Mouse (Mus musculus): ENCODE results near the gene D430019H16Rik. TPM values are rescaled to one million over a fixed set of nuclear protein-coding genes. Genes with fewer than 3 reads are reported as not detected.
A peak's percentile ranks its signal among the peaks of the same experiment; 100 is the strongest.

Gene D430019H16Rik
- 0.05 TPM in 1 of 2 replicates, not detected in the other for total RNA-seq (2015)
- 0.04 TPM in 1 of 2 replicates, not detected in the other for total RNA-seq (2017)

DNA sequence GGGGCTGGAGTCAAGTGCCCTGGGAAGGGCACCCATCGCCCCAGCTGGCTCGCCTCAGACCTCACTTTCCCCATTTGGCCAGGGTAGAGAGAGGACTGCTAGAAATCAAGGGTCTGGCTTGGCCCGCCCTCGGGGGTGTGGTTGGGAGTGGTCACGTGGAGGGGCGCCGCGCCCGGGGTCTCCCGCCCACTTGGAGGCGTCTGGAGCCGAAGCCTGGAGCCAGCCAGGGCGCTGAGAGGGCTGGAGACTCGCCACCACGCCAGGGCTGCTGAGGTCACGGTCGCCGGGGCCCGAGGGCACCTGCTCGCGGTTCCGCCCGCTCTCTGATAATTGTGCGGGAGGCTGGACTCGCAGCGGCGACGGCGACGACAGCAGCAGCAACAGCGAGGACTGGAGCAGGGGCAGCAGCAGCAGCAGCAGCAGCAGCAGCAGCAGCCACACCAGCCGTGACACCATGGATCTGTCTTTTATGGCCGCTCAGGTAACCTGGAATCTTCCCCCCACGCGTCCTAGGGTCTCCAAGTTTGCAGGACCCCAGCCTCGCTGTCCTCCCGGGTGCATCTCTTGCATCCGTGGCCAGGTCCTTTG is at the start of gene D430019H16Rik:
D430019H16Rik (plus strand) TSS at position 187 of the 588 bp plus-strand sequence.
- ATAC-seq (replicated peaks; ENCODE audit: poor library complexity) = 0 out of 2 replicates have a peak, but pooled peaks have one; percentile 14

DNA sequence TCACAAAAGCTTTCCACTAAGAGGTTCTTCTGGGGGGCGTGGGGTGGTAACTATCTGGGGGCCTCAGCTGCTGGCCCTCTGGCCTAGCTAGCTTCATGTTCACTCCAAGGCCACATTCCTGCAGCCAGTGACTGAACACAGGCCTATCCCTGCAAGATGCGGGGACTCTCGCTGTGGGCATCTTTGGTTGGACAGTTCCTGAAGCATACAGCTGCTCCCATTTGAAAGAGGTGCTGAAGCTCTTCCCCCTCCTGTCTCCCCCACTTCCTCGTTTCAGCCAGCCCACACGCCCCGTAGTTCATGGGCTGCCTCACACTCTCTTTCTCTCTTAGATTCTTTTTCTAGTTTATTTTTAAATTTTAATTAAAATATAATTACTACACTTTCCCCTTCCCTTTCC is 47.6 kb upstream of the D430019H16Rik start:
- ATAC-seq (replicated peaks; ENCODE audit: poor library complexity) = peak; percentile 52; the same call in 1 of the 2 replicates

DNA sequence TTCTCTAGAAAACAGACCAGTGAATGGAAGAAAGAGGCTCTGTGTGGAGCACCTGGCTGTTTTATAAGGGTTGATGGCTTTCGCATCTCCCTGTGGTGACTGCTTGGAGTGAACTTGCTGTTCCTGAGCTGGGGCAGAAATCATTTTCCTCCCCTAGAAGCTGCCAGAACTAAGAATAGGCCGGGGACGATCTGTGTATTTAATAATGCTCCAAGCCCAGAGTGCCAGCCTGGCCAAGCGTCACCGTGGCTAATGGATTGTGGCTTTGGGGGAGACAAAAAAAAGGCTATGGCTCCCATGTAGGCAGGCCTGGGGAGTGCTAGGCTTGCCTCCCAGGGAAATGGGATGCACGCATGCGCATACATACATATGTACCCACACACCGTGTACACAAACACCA is 39.7 kb upstream of the D430019H16Rik start:
- ATAC-seq (replicated peaks; ENCODE audit: poor library complexity) = no peak

DNA sequence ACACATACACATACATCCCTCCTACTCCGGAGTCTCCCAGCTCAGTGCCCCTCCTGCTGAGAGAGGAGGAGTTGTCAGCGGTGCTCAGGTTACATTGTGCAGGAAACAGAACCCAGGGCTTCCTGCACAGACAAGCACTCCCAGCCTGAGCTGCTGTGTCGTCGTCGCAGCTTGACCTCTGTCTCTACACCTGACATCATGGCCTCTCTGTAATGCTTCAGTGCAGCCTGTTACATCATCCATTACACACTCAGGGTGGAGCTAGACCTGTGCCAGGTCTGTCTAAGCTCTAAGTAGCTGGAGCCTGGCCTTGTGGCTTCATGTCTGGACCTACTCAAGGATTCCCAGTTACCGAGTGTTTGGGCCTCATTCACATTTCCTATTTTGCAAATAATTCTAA is 33.2 kb upstream of the D430019H16Rik start:
- ATAC-seq (replicated peaks; ENCODE audit: poor library complexity) = no peak

DNA sequence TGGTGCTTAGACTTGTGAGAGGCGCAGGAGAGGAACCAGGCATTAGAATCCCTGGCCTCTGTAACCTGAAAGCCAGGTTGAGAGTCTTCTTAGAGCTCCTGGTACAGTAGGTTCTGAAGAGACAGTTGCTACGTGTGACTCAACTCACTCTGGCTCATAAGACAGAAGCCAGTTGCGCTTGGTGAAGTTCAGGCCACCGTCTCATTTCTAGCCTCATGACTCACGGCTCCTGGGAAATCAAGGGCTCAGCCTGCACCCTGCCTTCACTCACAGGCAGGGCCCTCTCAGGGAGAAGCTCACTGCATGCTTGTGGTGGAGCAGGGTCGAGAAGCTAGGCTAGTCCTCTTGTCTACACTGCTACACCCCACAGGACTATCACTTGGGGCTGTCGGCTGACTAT is 27.1 kb upstream of the D430019H16Rik start:
- ATAC-seq (replicated peaks; ENCODE audit: poor library complexity) = no peak

DNA sequence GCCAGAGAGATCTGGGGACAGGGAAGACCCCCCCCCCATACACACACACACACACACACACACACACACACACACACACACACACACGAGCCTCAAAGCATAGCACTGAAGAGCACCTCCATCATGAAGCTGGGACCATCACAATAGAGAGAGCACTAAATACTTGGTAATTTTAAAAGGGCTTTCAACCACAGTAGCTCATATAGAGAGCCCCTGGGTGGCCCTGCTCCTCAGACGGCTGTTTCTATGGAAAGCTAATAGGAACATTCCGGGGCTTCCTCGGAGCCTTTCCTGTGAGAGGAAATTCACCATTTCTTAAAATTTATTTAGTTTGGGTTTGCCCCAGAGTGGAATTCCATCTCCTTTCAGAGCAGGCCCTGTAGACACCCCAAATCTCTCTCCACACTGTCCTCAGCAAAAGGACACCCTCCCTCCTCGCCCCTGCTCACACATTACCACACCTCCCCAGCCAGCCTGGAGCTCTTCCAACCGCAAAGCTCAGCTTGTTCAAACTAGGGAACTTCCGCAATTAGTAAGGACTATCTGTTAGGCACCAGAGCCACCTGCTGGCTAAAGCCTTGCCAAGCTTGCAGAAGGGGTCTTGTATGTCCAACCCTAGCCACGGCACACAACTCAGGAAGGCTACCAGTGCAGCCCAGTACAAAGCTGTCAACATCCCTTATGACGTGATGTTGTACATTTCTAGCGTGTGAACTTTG is 26.5 kb upstream of the D430019H16Rik start:
- peak; percentile 99 for ATAC-seq (replicated peaks; ENCODE audit: poor library complexity)

DNA sequence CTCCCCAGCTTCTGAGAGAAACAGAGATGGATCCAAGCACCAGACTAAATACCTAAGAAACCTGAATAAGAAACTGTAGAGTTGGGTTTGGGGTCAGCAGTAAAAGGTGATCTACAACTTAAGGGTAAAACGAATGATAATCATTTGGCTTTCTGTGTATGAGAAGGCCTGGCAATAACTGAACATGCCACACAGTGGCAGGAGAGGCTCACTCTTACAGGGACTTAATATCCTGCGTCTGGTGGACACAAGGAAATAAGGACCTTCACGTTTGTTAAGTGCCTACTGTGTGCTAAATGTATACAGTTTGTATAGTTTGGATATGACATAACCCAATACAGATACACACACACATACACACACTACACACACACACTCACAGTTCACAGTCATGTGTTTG is 21.8 kb upstream of the D430019H16Rik start:
- ATAC-seq (replicated peaks; ENCODE audit: poor library complexity) = no peak

DNA sequence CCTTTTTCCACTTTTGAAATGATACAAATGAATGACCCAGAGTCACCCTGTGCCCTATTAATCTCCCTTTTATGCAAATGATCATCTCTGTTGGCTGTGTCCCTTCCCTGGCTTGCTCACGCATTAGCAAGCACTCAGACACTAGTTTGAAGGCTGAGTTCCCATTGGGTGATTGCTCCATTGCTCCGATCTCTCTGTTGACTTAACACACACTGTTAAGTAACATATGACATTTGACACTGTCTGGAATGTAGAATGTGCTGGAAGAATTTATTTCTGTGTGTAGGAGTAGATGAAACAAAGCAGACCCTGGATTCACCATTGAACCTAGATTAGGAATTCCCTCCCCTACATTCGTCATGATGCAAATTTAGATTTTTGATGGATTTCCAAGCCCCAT is 20.8 kb upstream of the D430019H16Rik start:
- ATAC-seq (replicated peaks; ENCODE audit: poor library complexity) = no peak

DNA sequence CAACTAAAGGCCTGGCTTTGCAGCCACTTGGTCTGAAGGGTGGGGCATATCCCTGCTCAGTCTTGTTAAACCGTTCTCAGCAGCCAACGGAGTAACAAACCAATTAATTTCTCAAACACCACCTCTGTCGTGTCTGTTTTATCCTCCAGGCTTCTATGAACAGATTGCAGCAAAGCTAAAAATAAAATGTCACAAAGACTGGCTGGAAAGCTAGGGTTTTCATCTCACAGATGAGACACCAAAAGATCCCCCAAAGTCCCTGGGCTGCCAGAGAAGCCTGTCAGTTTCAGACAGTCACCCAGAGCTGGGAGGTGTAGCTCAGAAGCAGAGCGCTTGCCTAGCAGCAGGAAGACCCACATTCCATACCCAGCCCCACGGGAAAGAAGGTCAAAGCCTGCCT is 15.4 kb upstream of the D430019H16Rik start:
- no peak for ATAC-seq (replicated peaks; ENCODE audit: poor library complexity)

DNA sequence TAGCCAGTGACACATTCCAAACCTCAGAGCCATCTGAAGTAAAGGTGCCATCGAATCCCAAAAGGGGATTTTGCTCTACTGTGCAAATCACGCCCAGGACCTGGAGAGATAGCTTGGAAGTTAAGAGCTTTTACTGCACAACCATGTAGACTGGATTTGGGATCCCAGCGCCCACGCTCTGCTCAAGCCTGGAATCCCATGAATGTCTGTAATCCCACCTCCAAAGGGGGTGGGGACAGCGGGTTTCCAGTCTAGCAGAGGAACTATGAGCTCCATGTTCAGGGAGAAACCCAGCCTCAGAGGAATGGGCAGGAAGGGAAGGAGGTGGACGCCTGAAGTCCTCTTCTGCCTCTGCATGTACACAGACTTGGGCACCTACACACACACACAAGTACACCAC is 13.7 kb upstream of the D430019H16Rik start:
- ATAC-seq (replicated peaks; ENCODE audit: poor library complexity) = no peak

DNA sequence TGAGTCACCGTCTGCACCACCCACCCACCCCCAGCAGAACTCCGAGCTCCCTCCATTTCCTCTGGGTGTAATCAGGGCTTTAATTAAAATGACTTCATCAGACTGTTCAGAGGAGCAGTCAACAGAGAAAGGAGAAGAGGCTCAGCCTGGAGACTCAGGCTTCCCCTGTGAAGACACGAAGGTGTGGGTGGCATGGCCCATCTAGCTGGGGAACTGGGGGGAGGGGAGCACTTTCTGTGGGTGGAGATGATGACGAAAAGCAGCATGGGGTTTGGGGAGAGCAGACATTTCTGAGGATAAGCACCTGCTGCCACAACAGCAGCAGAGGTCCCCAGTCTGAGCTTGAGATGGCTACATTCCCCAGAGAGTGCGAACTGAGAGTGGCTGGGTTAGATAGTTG is 10.1 kb upstream of the D430019H16Rik start:
- ATAC-seq (replicated peaks; ENCODE audit: poor library complexity) = no peak

DNA sequence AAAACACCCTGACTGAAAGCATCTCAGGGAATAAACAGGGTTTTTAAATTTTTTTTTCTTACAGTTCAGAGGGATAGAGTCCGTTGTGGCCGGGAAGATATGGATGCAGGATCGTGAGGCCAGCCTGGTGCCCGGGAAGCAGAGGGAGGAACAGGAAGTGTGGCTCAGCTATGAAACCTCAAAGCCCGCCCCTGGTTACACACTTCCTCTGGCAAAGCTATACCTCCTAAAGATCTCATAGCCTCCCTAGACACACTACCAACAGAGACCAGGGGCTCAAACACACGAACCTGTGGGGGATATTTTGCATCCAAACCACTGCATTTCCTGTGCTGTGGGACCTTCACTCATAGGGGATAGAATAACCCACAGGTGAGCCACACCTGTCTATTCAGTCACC is 7.9 kb upstream of the D430019H16Rik start:
- ATAC-seq (replicated peaks; ENCODE audit: poor library complexity) = peak; percentile 64

DNA sequence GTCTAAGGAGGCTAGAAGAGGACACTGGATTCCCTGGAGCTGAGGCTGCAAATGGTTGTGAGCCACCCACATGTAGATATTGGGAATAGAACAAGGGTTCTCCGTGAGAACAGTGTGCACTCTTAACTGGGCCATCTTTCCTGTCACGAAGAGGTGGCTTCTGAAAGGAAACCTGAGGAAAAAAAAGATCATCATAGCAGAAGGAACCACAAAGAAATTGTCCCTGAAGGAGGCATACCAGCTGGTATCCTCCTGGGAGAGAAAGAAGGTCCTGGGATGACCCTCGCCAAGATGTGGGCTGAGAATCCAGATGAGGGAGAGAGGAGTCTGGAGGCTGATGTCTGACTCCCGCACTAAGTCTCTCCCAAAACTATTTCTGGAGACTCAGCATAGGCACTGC is 4.4 kb upstream of the D430019H16Rik start:
- no peak for ATAC-seq (replicated peaks; ENCODE audit: poor library complexity)

DNA sequence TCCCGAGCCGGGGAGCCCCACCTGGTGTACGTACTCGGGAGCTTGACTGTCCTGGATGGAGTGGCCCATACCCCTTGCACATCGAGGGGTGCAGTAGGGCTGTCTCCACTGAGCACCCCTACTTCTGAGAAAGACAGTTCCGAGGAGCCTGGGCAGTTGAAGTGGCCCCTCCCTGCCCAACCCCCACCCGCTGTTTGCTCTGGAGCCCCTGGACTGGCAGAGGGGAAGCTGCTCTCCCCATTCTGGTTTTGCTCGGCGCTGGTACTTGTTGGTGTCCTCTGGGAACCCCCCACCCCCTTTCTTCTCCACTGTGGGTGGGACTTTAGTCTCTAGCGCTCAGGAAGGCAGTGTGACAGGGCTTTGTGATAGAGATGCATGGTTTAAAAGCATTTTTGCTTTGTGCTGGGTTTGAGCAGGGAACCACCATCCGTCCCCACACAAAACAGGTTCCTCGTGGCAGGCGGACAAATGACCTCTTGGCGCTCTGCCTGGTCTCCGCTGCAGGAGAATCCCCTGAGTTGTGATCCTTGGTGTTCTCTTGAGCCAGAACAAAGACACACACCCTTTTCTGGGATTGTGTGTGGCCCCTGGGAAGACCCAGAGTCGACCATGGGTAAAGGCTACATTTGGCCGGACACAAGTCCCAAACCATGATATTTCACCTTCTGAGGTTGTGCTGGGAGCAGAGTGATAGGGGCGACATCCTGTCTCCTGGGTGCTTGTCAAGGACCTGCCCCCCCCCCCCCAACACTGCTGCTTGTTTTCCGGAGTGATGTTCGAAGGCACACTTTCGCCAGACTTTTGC is 804 bp downstream of the D430019H16Rik start:
- 0 out of 2 replicates have a peak, but pooled peaks have one; percentile 11 for ATAC-seq (replicated peaks; ENCODE audit: poor library complexity)

DNA sequence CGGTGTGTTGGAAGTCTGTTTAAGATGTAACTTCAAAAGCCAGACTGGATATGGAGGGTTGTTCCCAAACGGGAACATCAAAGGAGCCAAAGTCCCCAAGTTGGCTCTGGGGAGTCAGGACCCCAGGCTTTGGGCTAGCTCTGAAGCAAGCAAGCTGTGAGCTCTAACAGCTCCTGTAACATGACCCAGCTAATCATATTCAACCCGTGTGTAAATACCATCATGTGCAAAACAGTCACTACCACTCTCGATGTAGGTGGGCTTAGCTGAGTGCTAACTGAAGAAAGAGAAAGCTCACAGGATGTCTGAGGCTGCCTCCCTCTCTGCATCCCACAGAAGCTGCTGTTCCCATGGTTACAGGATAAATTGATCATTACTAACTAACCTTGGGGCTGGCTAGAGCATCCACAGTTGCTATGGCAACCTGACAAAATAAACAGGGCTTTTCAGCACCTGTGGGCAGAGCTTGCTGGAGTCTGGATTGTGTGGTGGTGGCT is 1.5 kb downstream of the D430019H16Rik start:
- ATAC-seq (replicated peaks; ENCODE audit: poor library complexity) = no peak

DNA sequence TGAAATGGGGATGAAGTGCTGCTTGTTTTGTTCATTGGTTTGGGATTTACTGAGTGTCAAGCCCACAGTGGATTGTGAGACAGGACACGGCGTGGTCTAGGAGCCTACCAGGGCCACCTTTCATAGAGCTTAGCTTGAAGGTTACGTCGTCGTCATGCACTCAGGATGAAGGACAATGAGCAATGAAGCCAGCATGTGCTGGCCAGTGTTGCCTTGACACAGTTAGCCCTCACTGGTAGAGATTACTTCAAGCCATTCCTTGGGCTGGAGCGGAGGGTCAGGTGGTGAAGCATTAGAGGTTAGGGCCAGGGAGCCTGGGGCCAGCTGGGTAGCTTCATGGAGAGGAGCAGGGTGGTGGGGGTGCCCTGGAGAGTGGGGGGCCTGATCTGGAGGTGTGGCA is 5.1 kb downstream of the D430019H16Rik start:
- no peak for ATAC-seq (replicated peaks; ENCODE audit: poor library complexity)

DNA sequence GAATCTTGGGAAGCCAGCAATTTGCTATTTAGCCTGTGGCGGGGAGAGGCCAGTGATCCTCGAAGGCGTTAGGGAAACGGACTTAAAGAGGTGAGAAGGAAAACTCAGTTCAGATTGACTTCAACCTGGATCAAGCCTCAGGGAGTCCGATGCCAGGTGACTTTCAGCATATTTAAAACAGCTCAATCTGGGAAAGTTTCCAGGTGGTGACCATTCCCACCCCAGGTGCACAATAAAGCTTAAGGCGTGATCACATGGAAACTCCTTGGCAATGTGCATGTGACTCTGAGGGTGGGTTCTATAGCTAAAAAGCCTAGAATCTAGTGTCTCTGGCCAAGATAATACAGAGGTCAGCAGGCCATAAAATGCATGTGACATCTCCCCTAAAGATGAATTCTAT is 7.4 kb downstream of the D430019H16Rik start:
- ATAC-seq (replicated peaks; ENCODE audit: poor library complexity) = no peak

DNA sequence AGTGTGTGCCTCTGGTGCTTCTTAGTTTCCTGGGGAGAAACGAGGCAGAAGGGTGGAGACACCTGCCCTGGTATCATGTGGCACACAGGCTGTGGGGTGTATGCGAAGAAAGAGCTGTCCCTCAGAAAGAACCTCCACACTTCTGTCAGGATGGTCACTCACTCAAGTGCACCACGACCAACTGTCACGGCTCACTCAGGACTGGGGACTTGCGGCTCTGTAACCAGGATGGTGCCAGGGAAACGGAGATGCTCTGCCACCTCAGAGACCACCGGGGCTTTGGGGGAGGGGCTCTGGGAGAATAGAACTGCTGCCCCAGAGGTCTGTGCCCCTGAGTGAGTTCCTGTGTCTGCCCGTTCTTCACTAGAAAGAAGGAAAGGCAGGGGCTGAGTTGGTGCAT is 15.4 kb downstream of the D430019H16Rik start:
- ATAC-seq (replicated peaks; ENCODE audit: poor library complexity) = no peak

DNA sequence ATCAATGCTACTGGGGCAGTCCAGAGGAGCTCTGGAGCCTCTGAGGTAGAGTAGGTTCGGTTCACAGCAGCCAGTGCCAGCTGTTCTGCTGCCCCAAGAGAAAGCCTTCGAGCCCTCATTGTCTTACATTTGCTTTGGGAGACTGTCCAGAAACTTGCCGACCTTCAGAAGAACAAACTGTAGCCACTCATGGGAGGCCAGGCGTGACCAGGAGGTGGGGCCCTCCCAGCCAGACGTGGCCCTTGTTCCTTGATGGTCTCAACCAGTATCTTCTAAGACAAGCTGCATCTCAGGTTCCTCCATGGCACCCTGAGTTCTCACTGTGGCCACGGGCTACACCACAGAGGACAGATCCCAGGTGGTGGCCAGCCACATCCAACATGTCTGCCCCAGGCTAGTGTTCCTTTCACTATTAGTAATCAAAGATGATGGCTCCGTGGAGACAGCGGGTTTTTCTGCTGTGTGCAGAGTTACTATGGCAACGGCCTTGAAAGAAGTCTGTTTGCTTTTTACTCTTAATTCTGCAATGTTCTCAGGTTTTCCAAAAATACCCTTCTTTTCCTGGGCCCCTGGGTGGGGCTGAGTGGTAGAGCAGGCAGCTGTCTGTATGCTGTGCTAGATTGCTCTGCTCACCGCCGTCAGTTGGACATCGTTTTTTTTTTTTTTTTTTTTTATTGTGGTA is 21.7 kb downstream of the D430019H16Rik start:
- ATAC-seq (replicated peaks; ENCODE audit: poor library complexity) = no peak

DNA sequence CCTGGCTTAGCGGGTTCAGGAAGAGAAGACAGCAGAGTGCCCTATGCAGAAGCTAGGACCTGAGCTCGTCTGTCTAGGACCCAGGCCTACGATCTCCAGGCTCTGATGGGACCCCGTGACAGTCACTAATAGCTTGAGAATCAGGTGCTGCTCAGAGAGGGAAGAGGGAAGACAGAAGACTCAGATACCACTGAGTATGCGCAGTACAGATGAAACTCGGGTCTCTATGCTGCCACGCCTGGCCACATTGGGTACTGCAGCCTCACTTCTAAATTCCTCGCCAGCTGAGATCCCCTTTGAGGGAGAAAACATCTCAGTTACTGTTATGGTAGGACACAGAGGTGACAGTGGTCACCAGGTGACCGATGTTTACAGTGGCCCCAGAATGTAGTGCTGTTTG is 22.8 kb downstream of the D430019H16Rik start:
- peak; percentile 96 for ATAC-seq (replicated peaks; ENCODE audit: poor library complexity)

DNA sequence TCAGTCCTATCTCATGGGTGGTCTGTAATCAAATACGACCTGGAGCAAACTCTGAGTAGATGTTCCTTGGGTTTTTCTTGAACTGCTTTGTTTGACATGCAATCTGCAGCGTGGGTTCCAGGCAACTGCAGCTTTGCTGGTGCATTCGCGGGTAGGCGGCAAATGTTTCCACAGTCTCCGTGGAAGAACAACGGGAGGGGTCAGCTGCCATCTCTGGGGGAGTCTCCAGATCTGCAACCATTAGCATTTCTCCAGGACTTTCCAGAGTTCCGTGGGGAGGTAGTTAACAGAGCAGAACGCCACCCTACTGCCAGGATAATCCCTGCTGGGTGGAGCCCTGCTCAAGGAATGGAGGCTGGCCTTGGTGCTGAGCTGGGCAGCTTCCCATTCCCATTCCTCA is 23.3 kb downstream of the D430019H16Rik start:
- no peak for ATAC-seq (replicated peaks; ENCODE audit: poor library complexity)
